Mouse (Mus musculus) ES-Bruce4 (cell line): ENCODE data around the gene Cog7. TPM values are rescaled to one million over a fixed set of nuclear protein-coding genes. Genes with fewer than 3 reads are reported as not detected.

Experiments used
- H3K27ac ChIP-seq: 2 replicates; pipeline ENCODE4 v1.5.1; 2012; ENCODE audit warnings: low read length, inconsistent platforms; ENCODE audit not compliant: insufficient read depth
- H3K27me3 ChIP-seq: 2 replicates; pipeline ENCODE4 v1.6.1; 2012; ENCODE audit warnings: mild to moderate bottlenecking, low read length, inconsistent platforms; ENCODE audit not compliant: control insufficient read depth, poor library complexity, insufficient read depth, severe bottlenecking
- H3K36me3 ChIP-seq: 2 replicates; pipeline ENCODE4 v1.6.1; 2012; ENCODE audit warnings: inconsistent platforms, mild to moderate bottlenecking, low read length, moderate library complexity; ENCODE audit not compliant: control insufficient read depth, poor library complexity, insufficient read depth, severe bottlenecking
- H3K4me1 ChIP-seq: one replicate; pipeline ENCODE4 v1.8.1; 2011; ENCODE audit warnings: low read length; ENCODE audit not compliant: control insufficient read depth, insufficient read depth
- H3K4me3 ChIP-seq: 2 replicates; pipeline ENCODE4 v1.5.1; 2011; ENCODE audit warnings: low read depth, mild to moderate bottlenecking, low read length
- H3K9ac ChIP-seq: 2 replicates; pipeline ENCODE4 v1.6.1; 2012; ENCODE audit warnings: low read depth, mild to moderate bottlenecking, inconsistent platforms; ENCODE audit not compliant: poor library complexity, severe bottlenecking
- H3K9me3 ChIP-seq: replicated peaks from 2 replicates; pipeline ENCODE4 v1.6.1; 2012; ENCODE audit warnings: mild to moderate bottlenecking, low read length, inconsistent platforms; ENCODE audit not compliant: control insufficient read depth, poor library complexity, insufficient read depth, severe bottlenecking
- CTCF ChIP-seq: IDR thresholded peaks from one replicate; pipeline ENCODE4 v1.8.1; 2011; ENCODE audit warnings: low read depth, low read length
- EP300 ChIP-seq: IDR thresholded peaks from 2 replicates; pipeline ENCODE4 v1.6.1; 2011; ENCODE audit warnings: low read depth, low read length; ENCODE audit not compliant: insufficient read depth
- POLR2A ChIP-seq: IDR thresholded peaks from one replicate; pipeline ENCODE4 v1.8.1; 2011; ENCODE audit warnings: low read length; ENCODE audit not compliant: insufficient read depth
- polyA plus RNA-seq: library from polyadenylated mRNA; stranded (reverse); fragments of >200 nt; gene quantifications from 2 replicates; pipeline ENCODE4 v1.2.4, GENCODE M21; 2011; ENCODE audit warnings: low read depth; ENCODE audit not compliant: missing spikeins, insufficient read depth, insufficient read length

Gene Cog7
- polyA plus RNA-seq, 1 experiment, result 19.0 TPM

- Histone ChIP-seq H3K27me3 (no peaks in the 10 kb centered on the region), H3K27ac (no peak overlapping the region), H3K4me3 (no peak overlapping the region), H3K9me3 (no peaks in the 10 kb centered on the region), H3K9ac (no peak overlapping the region), H3K4me1 (no peaks in the 10 kb centered on the region), H3K36me3 (no peaks in the 10 kb centered on the region)
- TF ChIP-seq POLR2A (no peak), EP300 (no peak), CTCF (no peak)
These were observed 50.3 kb downstream of the Cog7 start for GRCm38 (mm10) chr7:121931246-121931645.

- Histone ChIP-seq H3K9ac (no peak overlapping the region), H3K4me1 (no peaks in the 10 kb centered on the region), H3K27ac (no peak overlapping the region), H3K36me3 (no peaks in the 10 kb centered on the region), H3K4me3 (no peak overlapping the region), H3K9me3 (no peaks in the 10 kb centered on the region), H3K27me3 (no peaks in the 10 kb centered on the region)
- TF ChIP-seq CTCF (no peak), POLR2A (no peak), EP300 (no peak)
These were observed 53.6 kb downstream of the Cog7 start for GRCm38 (mm10) chr7:121927882-121928281.

GRCm38 (mm10) chr7:121924361-121924760 lies 57.1 kb downstream of the Cog7 start:
- TF ChIP-seq EP300 (no peak), CTCF (no peak), POLR2A (no peak)
- H3K4me1 ChIP-seq, result no peaks in the 10 kb centered on the region
- H3K9ac ChIP-seq, result no peak overlapping the region
- no peaks in the 10 kb centered on the region for H3K36me3 ChIP-seq
- no peaks in the 10 kb centered on the region for H3K9me3 ChIP-seq
- no peak overlapping the region for H3K4me3 ChIP-seq
- no peak overlapping the region for H3K27ac ChIP-seq
- no peaks in the 10 kb centered on the region for H3K27me3 ChIP-seq

GRCm38 (mm10) chr7:121913944-121914343 lies 67.6 kb downstream of the Cog7 start:
- no peak overlapping the region for H3K9ac ChIP-seq
- no peaks in the 10 kb centered on the region for H3K36me3 ChIP-seq
- no peak overlapping the region for H3K4me3 ChIP-seq
- peaks cover 2% of the 10 kb centered on the region for H3K4me1 ChIP-seq
- TF ChIP-seq POLR2A, result no peak
- TF ChIP-seq CTCF, result no peak
- TF ChIP-seq EP300, result no peak
- H3K9me3 ChIP-seq, result no peaks in the 10 kb centered on the region
- no peaks in the 10 kb centered on the region for H3K27me3 ChIP-seq
- no peak overlapping the region for H3K27ac ChIP-seq

GRCm38 (mm10) chr7:121912250-121912649 lies 69.3 kb downstream of the Cog7 start:
- Histone ChIP-seq H3K9ac (no peak overlapping the region), H3K27ac (no peak overlapping the region), H3K9me3 (no peaks in the 10 kb centered on the region), H3K36me3 (no peaks in the 10 kb centered on the region), H3K4me3 (no peak overlapping the region), H3K4me1 (peaks cover 2% of the 10 kb centered on the region), H3K27me3 (no peaks in the 10 kb centered on the region)
- peak; percentile 13 for TF ChIP-seq CTCF
- no peak for TF ChIP-seq POLR2A
- no peak for TF ChIP-seq EP300

- Histone ChIP-seq H3K4me3 (no peak overlapping the region), H3K27me3 (no peaks in the 10 kb centered on the region), H3K9ac (no peak overlapping the region), H3K36me3 (no peaks in the 10 kb centered on the region), H3K9me3 (no peaks in the 10 kb centered on the region), H3K27ac (no peak overlapping the region), H3K4me1 (peaks cover 2% of the 10 kb centered on the region)
- no peak for TF ChIP-seq CTCF
- no peak for TF ChIP-seq POLR2A
- TF ChIP-seq EP300, result no peak
These were observed 74.6 kb downstream of the Cog7 start for GRCm38 (mm10) chr7:121906879-121907278.
